Mouse (Mus musculus): ENCODE data around the gene Gm45711. TPM values are rescaled to one million over a fixed set of nuclear protein-coding genes. Genes with fewer than 3 reads are reported as not detected.

The Gm45711 gene
- total RNA-seq, 2 experiments from 2014 or later, result not detected

GRCm38 (mm10) chr8:104242038-104242644, 67.7 kb downstream of the Gm45711 start:
- DNase-seq, result no peak

- DNase-seq, result no peak
Measured at GRCm38 (mm10) chr8:104239418-104239861, 70.4 kb downstream of the Gm45711 start.

- peak; percentile 39 for DNase-seq
Measured at GRCm38 (mm10) chr8:104234573-104234972, 75.3 kb downstream of the Gm45711 start.

- DNase-seq, result no peak
Measured at GRCm38 (mm10) chr8:104232919-104233318, 77.0 kb downstream of the Gm45711 start.

- no peak for DNase-seq
Measured at GRCm38 (mm10) chr8:104232039-104232438, 77.8 kb downstream of the Gm45711 start.

Other genes starting within 250 kb of the Gm45711 start
- gene Cdh5, start 208.5 kb downstream of the Gm45711 start, total RNA-seq (2021), result 100 to 1,000 TPM; 161 to 189 TPM
- gene Bean1, start 139.6 kb downstream of the Gm45711 start, total RNA-seq (2021), result 1 to 10 TPM; 4.5 to 5.7 TPM
- gene Tk2, start 61.5 kb downstream of the Gm45711 start, total RNA-seq (2021), result 10 to 100 TPM; 43.2 to 44.6 TPM
- gene Cklf, start 59.2 kb downstream of the Gm45711 start, total RNA-seq (2021), result 10 to 100 TPM; 45.5 to 67.3 TPM
- not detected for gene Cmtm2a, start 16.9 kb downstream of the Gm45711 start, total RNA-seq (2021)
- gene Cmtm1, start 64 bp upstream of the Gm45711 start, total RNA-seq (2021), result under 1 TPM in 1 of 2 experiments, not detected in 1; 0.12 TPM
- gene Gm11020, start 11.5 kb upstream of the Gm45711 start, total RNA-seq (2021), result not detected
- gene Cmtm2b, start 12.1 kb upstream of the Gm45711 start, total RNA-seq (2021), result not detected
- gene Cmtm3, start 29.3 kb upstream of the Gm45711 start, total RNA-seq (2021), result 10 to 100 TPM; 64.5 to 68.2 TPM
- gene Cmtm4, start 85.7 kb upstream of the Gm45711 start, total RNA-seq (2021), result 10 to 100 TPM; 35.4 to 37.8 TPM
- gene Dync1li2, start 133.0 kb upstream of the Gm45711 start, total RNA-seq (2021), result 100 to 1,000 TPM; 108 to 128 TPM
- under 1 TPM; 0.09 to 0.12 TPM for gene Terb1, start 199.8 kb upstream of the Gm45711 start, total RNA-seq (2021)
- 10 to 100 TPM; 30.4 to 35.0 TPM for gene Nae1, start 224.6 kb upstream of the Gm45711 start, total RNA-seq (2021)
- 1 to 10 TPM; 3.0 to 3.2 TPM for gene Car7, start 224.6 kb upstream of the Gm45711 start, total RNA-seq (2021)

Measured in adrenal gland, postnatal 10 days (tissue).